Mouse (Mus musculus) E14TG2a.4 (cell line): ENCODE results near the gene Gpr83.
"Not testable (repeated sequence)": the region's sequence is repeated elsewhere in the genome, so short reads cannot be mapped to it uniquely, and the experiment has no call there.

Experiments
- H3K27me3 ChIP-seq: 2 replicates; pipeline ENCODE4 v1.6.1; 2014; ENCODE audit warnings: low read length, control low read depth; ENCODE audit not compliant: insufficient read depth
- H3K36me3 ChIP-seq: 2 replicates; pipeline ENCODE4 v1.6.1; 2014; ENCODE audit warnings: low read length, control low read depth; ENCODE audit not compliant: insufficient read depth
- H3K4me1 ChIP-seq: replicated peaks from 2 replicates; pipeline ENCODE4 v1.6.1; 2014; ENCODE audit warnings: low read depth, low read length, control low read depth
- H3K4me3 ChIP-seq: replicated peaks from 2 replicates; pipeline ENCODE4 v1.5.1; 2014; ENCODE audit warnings: mild to moderate bottlenecking, low read length
- H3K9me3 ChIP-seq: 2 replicates; pipeline ENCODE4 v1.6.1; 2014; ENCODE audit warnings: low read length, control low read depth
- CTCF ChIP-seq: conservative IDR thresholded peaks from 2 replicates; pipeline ENCODE4 v1.5.1; 2014; ENCODE audit warnings: low read length
- NANOG ChIP-seq: IDR thresholded peaks from 2 replicates; pipeline ENCODE4 v1.6.1; 2014; ENCODE audit warnings: borderline replicate concordance, low read length, mixed read lengths
- POU5F1 ChIP-seq: IDR thresholded peaks from 2 replicates; pipeline ENCODE4 v1.6.1; 2014; ENCODE audit warnings: low read length, borderline replicate concordance

Gene Gpr83

DNA sequence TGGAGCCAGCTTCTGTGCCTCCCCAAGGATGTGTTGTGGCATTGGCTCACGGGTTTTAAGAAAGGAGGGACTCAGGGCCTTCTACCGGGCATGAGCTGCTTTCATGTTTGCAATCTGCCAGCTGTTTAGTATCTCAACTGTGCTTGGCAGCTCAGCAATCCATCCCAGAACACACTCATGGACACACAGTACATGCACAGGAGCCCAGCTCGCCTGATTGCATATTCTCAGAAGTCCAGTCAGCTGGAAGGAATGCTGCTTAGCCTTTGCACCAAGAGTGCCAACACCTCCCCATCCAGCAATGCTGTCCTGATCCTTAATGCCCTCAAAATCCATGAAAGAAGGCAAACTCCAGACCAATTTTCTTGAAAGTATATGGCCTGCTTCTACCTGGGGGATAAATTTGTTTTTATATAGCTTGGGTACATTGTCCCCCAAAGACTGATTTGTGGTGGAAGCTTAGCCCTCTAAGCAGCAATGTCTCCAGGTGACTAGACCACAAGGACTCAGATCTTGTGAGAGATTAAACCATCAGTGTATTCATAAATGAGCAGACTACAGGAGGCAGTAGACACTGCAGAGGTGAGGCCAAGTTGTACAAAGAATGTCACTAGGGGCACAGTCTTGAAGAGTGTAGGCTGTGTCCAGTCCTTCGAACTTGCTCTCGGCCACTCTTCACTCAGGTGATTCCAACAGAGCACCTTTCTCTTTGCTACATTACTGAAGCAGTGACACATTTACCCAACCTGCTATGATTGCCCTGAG, 15.9 kb downstream of the Gpr83 start:
- no peaks in the 10 kb centered on the region for H3K36me3 ChIP-seq
- H3K9me3 ChIP-seq: no peaks in the 10 kb centered on the region
- no peak overlapping the region for H3K4me3 ChIP-seq
- H3K27me3 ChIP-seq: peaks cover 71% of the 10 kb centered on the region
- TF ChIP-seq POU5F1: no peak
- no peak for TF ChIP-seq NANOG
- TF ChIP-seq CTCF: no peak
- peaks cover 26% of the 10 kb centered on the region for H3K4me1 ChIP-seq

DNA sequence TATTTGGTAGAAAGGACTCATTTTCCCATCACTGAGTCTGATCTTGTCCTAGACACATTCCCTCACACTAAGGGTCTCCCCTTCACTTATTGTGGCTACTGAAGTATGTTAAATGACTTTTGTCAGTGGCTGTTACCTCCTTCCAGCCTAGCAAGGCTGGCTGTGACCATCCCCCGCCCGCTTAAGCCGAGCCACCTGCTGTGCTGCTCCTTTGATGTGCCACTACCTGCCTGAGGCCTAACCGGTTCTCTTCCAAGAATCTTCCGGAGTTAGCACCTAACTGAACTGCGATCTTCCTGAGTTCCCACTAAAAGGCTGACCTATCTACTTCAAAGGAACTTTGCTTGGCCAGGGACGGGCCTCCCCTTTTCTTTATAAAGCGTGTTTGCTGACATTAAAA, 16.6 kb downstream of the Gpr83 start:
- peaks cover 26% of the 10 kb centered on the region for H3K4me1 ChIP-seq
- not testable (repeated sequence) for H3K9me3 ChIP-seq, H3K36me3 ChIP-seq, H3K4me3 ChIP-seq
- H3K27me3 ChIP-seq: peaks cover 73% of the 10 kb centered on the region

DNA sequence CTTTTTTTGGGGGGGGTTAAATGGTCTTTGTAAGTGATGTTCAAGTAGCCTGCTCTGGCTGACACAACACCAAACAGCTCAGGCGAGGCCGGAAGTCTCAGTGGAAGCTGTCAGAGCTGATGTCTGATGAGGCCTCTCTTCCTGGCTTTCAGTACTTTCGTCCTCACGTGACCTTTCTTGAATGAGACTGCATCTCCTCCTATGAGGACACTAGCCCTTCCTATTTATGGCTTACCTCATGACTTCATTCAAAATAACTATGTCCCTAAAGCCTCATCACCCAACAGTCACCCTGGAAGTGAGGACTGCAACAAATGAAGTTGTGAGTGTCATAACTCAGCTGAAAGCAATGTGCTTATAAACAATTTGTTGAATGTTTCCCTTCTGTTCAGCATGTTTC, 24.6 kb downstream of the Gpr83 start:
- Histone ChIP-seq H3K4me1 (no peaks in the 10 kb centered on the region), H3K4me3 (no peak overlapping the region), H3K27me3 (peaks cover 79% of the 10 kb centered on the region), H3K36me3 (no peaks in the 10 kb centered on the region), H3K9me3 (no peaks in the 10 kb centered on the region; the same call in 1 of the 2 replicates)
- no peak for TF ChIP-seq NANOG
- no peak for TF ChIP-seq CTCF
- no peak for TF ChIP-seq POU5F1

DNA sequence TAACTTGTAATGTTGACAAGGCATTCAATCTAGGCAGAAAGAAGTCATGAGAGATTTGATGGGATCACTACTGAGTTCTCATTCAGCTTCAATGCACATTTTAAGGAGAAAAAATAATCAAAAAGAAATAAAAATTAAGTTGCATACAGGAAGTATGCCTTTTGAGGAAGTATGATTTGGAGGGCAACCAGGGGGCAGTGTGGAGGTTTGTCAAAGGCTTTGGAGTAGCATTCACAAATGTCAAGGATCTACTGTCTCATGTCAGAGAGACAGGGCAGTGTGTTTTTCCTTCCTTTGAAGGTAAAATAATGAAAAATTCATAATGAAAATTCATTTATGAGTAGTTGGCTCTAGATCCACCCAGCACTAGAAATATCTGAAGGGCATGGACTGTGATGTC, 25.1 kb downstream of the Gpr83 start:
- Histone ChIP-seq H3K27me3 (peaks cover 82% of the 10 kb centered on the region), H3K9me3 (no peaks in the 10 kb centered on the region; the same call in 1 of the 2 replicates), H3K4me1 (peaks cover under 1% of the 10 kb centered on the region; the same call in 1 of the 2 replicates), H3K36me3 (no peaks in the 10 kb centered on the region), H3K4me3 (no peak overlapping the region)
- TF ChIP-seq CTCF (no peak), POU5F1 (no peak), NANOG (no peak)

DNA sequence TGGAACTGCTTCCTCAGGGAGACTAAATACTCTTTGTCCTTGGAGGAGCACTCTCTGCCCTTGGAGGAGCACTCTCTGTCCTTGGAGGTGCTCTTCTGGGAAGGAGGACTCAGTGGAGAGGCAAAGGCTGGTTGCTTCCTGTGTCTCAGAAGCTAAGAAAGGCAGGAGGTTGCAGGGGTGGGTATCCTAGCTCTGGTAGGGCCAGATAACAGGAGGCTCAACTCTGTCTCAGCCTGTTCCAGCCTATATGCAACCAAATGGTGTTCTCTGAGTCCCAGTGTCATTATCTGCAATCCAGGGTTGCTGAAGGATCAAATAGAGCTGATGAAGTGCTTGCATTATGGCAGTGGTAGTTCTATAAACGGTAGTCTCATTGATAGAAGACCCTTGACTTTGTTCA, 25.9 kb downstream of the Gpr83 start:
- Histone ChIP-seq H3K36me3 (no peaks in the 10 kb centered on the region), H3K27me3 (peaks cover 74% of the 10 kb centered on the region), H3K4me3 (no peak overlapping the region), H3K4me1 (peaks cover 8% of the 10 kb centered on the region), H3K9me3 (no peaks in the 10 kb centered on the region; the same call in 1 of the 2 replicates)
- TF ChIP-seq POU5F1 (no peak), CTCF (no peak), NANOG (no peak)

DNA sequence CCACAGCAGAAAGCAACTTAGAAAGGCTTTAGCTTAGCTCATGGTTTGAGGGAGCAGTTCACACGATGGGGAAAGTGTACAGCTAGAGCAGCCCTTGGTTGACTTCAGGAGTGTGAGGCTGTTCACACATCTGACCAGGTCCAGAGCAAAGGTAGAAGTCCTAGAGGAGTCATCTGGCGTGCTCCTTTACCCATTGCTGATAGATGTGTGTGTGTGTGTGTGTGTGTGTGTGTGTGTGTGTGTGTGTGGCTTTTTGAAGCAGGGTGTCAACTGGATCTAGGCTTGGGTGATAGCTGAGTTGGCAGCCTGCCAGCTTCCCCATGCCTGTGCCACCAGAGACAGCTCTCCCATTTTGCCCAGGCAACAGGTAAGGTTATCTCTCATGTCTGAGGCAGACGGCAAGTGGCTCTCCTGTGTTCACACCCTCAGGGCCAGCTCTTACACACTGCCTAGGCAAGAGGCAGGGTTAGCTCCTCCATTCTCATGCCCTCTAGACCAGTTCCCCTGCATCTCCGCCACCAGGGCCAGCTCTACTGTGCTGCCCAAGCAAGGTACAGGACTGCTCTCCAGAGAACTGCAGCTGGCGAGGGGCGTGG, 27.9 kb downstream of the Gpr83 start:
- Histone ChIP-seq H3K27me3 (peaks cover 74% of the 10 kb centered on the region), H3K9me3 (no peaks in the 10 kb centered on the region; the same call in 1 of the 2 replicates), H3K4me1 (peaks cover 13% of the 10 kb centered on the region), H3K4me3 (no peak overlapping the region), H3K36me3 (no peaks in the 10 kb centered on the region)
- no peak for TF ChIP-seq CTCF
- TF ChIP-seq NANOG: no peak
- no peak for TF ChIP-seq POU5F1

DNA sequence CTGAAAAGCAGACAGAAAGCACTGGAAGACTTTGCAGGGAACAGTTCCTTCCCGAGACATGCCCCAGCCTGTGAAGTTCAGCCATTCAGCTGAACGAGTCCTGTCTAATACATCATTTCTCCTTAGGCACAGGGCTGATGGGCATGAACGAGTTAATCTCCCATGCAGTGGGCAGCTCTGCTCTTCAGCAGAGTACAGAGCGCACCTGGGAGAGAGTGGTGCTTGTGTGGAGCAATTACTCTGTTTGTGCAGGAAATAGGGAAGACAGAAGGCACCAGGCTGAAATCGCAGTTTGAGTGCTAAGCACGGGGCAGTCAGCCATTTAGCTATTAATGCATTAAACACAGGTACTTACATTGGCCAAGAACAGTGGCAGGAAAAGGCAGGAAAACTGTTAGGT, 28.7 kb downstream of the Gpr83 start:
- Histone ChIP-seq H3K4me3 (no peak overlapping the region), H3K27me3 (peaks cover 74% of the 10 kb centered on the region)
- TF ChIP-seq POU5F1: no peak
- TF ChIP-seq CTCF: no peak
- TF ChIP-seq NANOG: no peak

DNA sequence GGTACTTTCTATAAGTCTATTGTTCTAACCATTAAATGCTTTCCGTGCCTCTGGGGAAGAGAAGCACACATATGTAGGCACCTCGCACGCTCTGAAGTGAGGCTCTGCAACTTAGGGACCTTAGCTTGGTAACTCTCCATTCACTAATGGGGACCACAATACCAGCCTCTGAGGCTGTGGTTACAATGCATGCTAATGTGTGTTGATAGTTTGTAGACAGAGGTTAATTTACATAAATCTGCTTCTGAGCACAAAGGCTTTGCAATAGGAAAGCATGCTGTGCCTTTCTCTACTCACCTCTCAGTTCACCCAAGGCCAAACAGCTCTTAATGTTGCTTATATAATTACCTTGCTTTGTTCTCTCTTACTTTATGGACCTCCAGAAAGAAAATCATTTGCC, 30.7 kb downstream of the Gpr83 start:
- H3K36me3 ChIP-seq: no peaks in the 10 kb centered on the region
- H3K4me3 ChIP-seq: no peak overlapping the region
- H3K9me3 ChIP-seq: no peaks in the 10 kb centered on the region; the same call in 1 of the 2 replicates
- peaks cover 13% of the 10 kb centered on the region for H3K4me1 ChIP-seq
- peaks cover 84% of the 10 kb centered on the region for H3K27me3 ChIP-seq
- TF ChIP-seq NANOG: peak; percentile 75; the same call in 1 of the 2 replicates
- no peak for TF ChIP-seq CTCF

More for the DNA sequence above, 28.7 kb downstream of the Gpr83 start:
- H3K36me3 ChIP-seq: no peaks in the 10 kb centered on the region
- peaks cover 13% of the 10 kb centered on the region for H3K4me1 ChIP-seq
- no peaks in the 10 kb centered on the region; the same call in 1 of the 2 replicates for H3K9me3 ChIP-seq

DNA sequence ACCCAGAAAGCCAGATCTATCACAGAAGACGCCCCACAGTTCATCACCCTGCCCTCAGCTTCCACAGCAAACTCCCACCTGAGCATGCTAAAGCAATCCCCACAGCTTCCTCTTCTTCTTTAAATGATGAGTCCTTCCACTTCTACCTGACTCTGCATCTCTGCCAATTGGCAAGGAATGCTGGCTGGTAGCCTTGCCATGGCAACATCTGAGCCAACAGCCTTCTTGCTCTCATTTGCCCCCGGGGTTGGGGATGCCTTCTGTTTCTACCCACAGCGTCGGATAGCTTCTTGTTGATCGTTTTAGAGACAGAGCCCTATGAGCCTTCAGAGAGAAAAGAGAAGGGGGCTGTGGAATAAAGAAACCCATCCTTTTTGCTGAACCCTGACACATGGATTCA, 31.9 kb downstream of the Gpr83 start:
- H3K4me3 ChIP-seq: no peak overlapping the region
- H3K9me3 ChIP-seq: no peaks in the 10 kb centered on the region
- peaks cover 84% of the 10 kb centered on the region for H3K27me3 ChIP-seq
- H3K36me3 ChIP-seq: no peaks in the 10 kb centered on the region
- TF ChIP-seq NANOG (no peak), POU5F1 (no peak), CTCF (no peak)
- peaks cover 13% of the 10 kb centered on the region for H3K4me1 ChIP-seq
